Mouse (Mus musculus): ENCODE measurements at regions not wholly inside any gene's neighbourhood (a gene's known extent, or its start where the extent isn't known, plus 50 kb on each side); places are given as distances from the start of the nearest gene placed in this dataset.

DNA sequence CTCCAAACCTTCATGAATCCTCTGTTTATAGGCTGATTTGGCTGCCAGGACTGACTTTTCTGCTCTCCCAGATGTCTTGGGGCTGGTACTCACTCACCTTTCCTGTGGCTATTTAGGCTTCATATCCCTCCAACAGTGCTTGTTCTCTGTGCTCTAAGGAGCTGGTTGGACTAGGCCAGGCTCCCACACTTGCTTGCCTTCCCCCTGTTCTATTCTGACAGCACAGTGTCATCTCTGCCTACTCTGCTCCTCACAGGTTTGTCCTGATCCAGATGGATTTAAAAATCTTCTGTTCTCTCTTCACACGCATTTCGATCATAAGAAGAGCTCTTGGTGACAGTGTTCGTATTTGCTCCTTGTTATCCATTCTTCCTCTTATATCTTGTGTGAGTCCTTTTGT lies 134.7 kb upstream of the N4bp1 start:
- no peak for TF ChIP-seq CTCF (IDR thresholded peaks at IDR 0.05; ENCODE audit: borderline replicate concordance, insufficient read depth, low read length)
- no peak for TF ChIP-seq POLR2A (IDR thresholded peaks at IDR 0.05; ENCODE audit: low read depth, low read length)
- no peak overlapping the region for H3K27ac ChIP-seq (ENCODE audit: insufficient read depth, low read length)

DNA sequence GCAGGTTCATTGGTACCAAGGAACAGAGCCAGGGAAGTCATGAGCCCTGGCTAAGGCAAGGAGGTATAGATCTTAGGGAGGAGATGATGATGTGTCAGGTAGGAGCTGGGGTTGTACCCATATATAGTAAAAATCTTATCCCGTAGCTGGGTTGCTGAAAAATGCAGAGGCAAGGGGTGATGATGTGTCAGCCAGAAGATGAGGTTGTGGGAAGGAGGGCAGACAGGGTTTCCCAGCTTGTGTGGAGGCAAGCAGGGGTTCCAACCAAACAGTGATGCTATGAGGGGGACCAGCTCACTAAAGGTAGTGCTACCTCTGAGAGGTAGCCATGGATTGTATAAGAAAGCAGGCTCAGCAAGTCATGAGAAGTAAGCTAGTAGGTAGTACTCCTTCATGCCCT lies 90.5 kb upstream of the N4bp1 start:
- no peak for TF ChIP-seq POLR2A (IDR thresholded peaks at IDR 0.05; ENCODE audit: low read depth, low read length)
- no peak for TF ChIP-seq CTCF (IDR thresholded peaks at IDR 0.05; ENCODE audit: borderline replicate concordance, insufficient read depth, low read length)
- H3K27ac ChIP-seq (ENCODE audit: insufficient read depth, low read length): no peak overlapping the region
- no peaks in the 10 kb centered on the region for H3K4me1 ChIP-seq (ENCODE audit: control insufficient read depth, insufficient read depth, low read length)
- no peak overlapping the region for H3K4me3 ChIP-seq (ENCODE audit: insufficient read depth, low read length)

More for the DNA sequence above, 134.7 kb upstream of the N4bp1 start:
- no peak overlapping the region for H3K4me3 ChIP-seq (ENCODE audit: insufficient read depth, low read length)
- H3K4me1 ChIP-seq (ENCODE audit: control insufficient read depth, insufficient read depth, low read length): no peaks in the 10 kb centered on the region

DNA sequence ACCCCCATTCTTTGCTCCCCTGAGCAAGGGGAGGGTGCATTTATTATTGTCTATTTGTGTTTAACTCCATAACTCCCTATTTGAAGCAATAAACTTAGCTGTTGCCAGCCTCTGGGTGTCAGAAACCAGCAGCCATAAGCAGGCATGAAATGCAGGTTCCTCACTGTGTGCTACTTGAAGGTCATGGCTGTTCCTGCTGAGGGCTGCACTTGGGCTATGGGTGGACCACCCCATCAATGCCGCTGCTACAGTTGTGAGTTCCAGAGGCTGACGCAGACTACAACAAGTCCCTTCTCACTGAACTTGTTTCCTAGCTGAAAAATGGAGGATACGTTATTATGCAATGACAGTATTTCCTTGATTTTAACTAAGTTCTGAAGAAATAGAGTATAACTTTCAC lies 86.7 kb upstream of the N4bp1 start:
- Histone ChIP-seq H3K4me3 (ENCODE audit: insufficient read depth, low read length) (no peak overlapping the region), H3K27ac (ENCODE audit: insufficient read depth, low read length) (no peak overlapping the region), H3K4me1 (ENCODE audit: control insufficient read depth, insufficient read depth, low read length) (no peaks in the 10 kb centered on the region)
- no peak for TF ChIP-seq CTCF (IDR thresholded peaks at IDR 0.05; ENCODE audit: borderline replicate concordance, insufficient read depth, low read length)
- no peak for TF ChIP-seq POLR2A (IDR thresholded peaks at IDR 0.05; ENCODE audit: low read depth, low read length)

- TF ChIP-seq POLR2A (IDR thresholded peaks at IDR 0.05; ENCODE audit: low read depth, low read length) (no peak), CTCF (IDR thresholded peaks at IDR 0.05; ENCODE audit: borderline replicate concordance, insufficient read depth, low read length) (no peak)
- no peak overlapping the region for H3K27ac ChIP-seq (ENCODE audit: insufficient read depth, low read length)
These were observed 84.0 kb upstream of the N4bp1 start for GRCm38 (mm10) chr8:86969051-86969450.

GRCm38 (mm10) chr8:86967891-86968311 lies 82.8 kb upstream of the N4bp1 start:
- Histone ChIP-seq H3K4me3 (ENCODE audit: insufficient read depth, low read length) (no peak overlapping the region), H3K27ac (ENCODE audit: insufficient read depth, low read length) (no peak overlapping the region), H3K4me1 (ENCODE audit: control insufficient read depth, insufficient read depth, low read length) (no peaks in the 10 kb centered on the region)
- TF ChIP-seq POLR2A (IDR thresholded peaks at IDR 0.05; ENCODE audit: low read depth, low read length) (no peak), CTCF (IDR thresholded peaks at IDR 0.05; ENCODE audit: borderline replicate concordance, insufficient read depth, low read length) (no peak)

More at GRCm38 (mm10) chr8:86969051-86969450, 84.0 kb upstream of the N4bp1 start:
- no peak overlapping the region for H3K4me3 ChIP-seq (ENCODE audit: insufficient read depth, low read length)
- H3K4me1 ChIP-seq (ENCODE audit: control insufficient read depth, insufficient read depth, low read length): no peaks in the 10 kb centered on the region

GRCm38 (mm10) chr8:86961218-86962195 lies 76.4 kb upstream of the N4bp1 start:
- H3K4me3 ChIP-seq (ENCODE audit: insufficient read depth, low read length): no peak overlapping the region
- no peak overlapping the region for H3K27ac ChIP-seq (ENCODE audit: insufficient read depth, low read length)
- TF ChIP-seq POLR2A (IDR thresholded peaks at IDR 0.05; ENCODE audit: low read depth, low read length): no peak
- no peak for TF ChIP-seq CTCF (IDR thresholded peaks at IDR 0.05; ENCODE audit: borderline replicate concordance, insufficient read depth, low read length)
- H3K4me1 ChIP-seq (ENCODE audit: control insufficient read depth, insufficient read depth, low read length): no peaks in the 10 kb centered on the region

All from embryonic fibroblast, embryonic 13.5 days (primary cell).